Mouse (Mus musculus): ENCODE measurements around the gene Pimreg. TPM values are rescaled to one million over a fixed set of nuclear protein-coding genes. Genes with fewer than 3 reads are reported as not detected.

Pimreg gene
- total RNA-seq, 2 experiments from 2014 or later = not detected

- intact Hi-C loops (cut with DNase I) = no loop called here
- TF ChIP-seq CTCF (IDR thresholded peaks at IDR 0.05) = no peak
- DNase-seq = peak; percentile 48
- H3K27ac ChIP-seq = no peak overlapping the region
- no peak overlapping the region for H3K4me3 ChIP-seq
Observed at GRCm38 (mm10) chr11:72078647-72079046, 36.8 kb downstream of the Pimreg start.

- DNase-seq = no peak
- TF ChIP-seq CTCF (IDR thresholded peaks at IDR 0.05) = no peak
- H3K27ac ChIP-seq = peak overlapping the region; percentile 31
- H3K4me3 ChIP-seq = no peak overlapping the region
- intact Hi-C loops (cut with DNase I) = no loop called here
Observed at GRCm38 (mm10) chr11:72080461-72080860, 38.6 kb downstream of the Pimreg start.

- no peak for TF ChIP-seq CTCF (IDR thresholded peaks at IDR 0.05)
- no peak overlapping the region for H3K27ac ChIP-seq
- no peak for DNase-seq
- intact Hi-C loops (cut with DNase I) = no loop called here
- no peak overlapping the region for H3K4me3 ChIP-seq
Observed at GRCm38 (mm10) chr11:72082601-72083000, 40.8 kb downstream of the Pimreg start.

GRCm38 (mm10) chr11:72084337-72084736, 42.5 kb downstream of the Pimreg start:
- TF ChIP-seq CTCF (IDR thresholded peaks at IDR 0.05) = no peak
- intact Hi-C loops (cut with DNase I) = no loop called here
- H3K27ac ChIP-seq = no peak overlapping the region
- H3K4me3 ChIP-seq = no peak overlapping the region
- no peak for DNase-seq

- Histone ChIP-seq H3K4me3 (peak overlapping the region; percentile 28), H3K27ac (peak overlapping the region; percentile 82)
- intact Hi-C loops (cut with DNase I) = no loop called here
- peak; percentile 75 for DNase-seq
- TF ChIP-seq CTCF (IDR thresholded peaks at IDR 0.05) = no peak
Observed at GRCm38 (mm10) chr11:72086251-72087046, 44.6 kb downstream of the Pimreg start.

GRCm38 (mm10) chr11:72092390-72092789, 50.6 kb downstream of the Pimreg start:
- no peak overlapping the region for H3K27ac ChIP-seq
- no peak for TF ChIP-seq CTCF (IDR thresholded peaks at IDR 0.05)
- H3K4me3 ChIP-seq = no peak overlapping the region
- intact Hi-C loops (cut with DNase I) = loop anchor here (5.0 kb wide), 1 partner anchor 35 kb away; no protein-coding TSS in a partner anchor
- no peak for DNase-seq

DNA sequence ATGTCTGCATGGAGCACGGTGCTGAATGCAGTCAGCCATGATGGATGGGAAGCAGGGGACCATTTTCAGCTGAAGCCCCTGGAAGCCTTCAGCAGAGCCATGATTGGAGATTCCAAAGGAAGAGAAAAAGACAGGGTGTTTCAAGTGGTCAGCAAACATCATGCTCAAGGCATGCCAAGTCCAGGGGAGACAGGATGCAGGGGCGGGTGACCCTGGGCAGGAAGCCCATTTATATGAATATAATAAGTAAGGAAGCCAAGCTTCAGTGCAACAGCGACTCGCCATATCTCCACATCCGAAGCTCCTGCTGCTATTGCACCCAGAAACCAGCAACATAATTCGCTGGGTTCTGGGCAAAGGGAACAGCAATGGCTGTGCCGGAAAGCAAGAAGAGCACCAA, 52.6 kb downstream of the Pimreg start:
- intact Hi-C loops (cut with DNase I) = loop anchor here (5.0 kb wide), 1 partner anchor 33 kb away; no protein-coding TSS in a partner anchor
- no peak for DNase-seq
- Histone ChIP-seq H3K4me3 (no peak overlapping the region), H3K27ac (no peak overlapping the region)
- TF ChIP-seq CTCF (IDR thresholded peaks at IDR 0.05) = no peak

- H3K4me3 ChIP-seq = no peak overlapping the region
- no peak for TF ChIP-seq CTCF (IDR thresholded peaks at IDR 0.05)
- intact Hi-C loops (cut with DNase I) = no loop called here
- no peak for DNase-seq
- H3K27ac ChIP-seq = no peak overlapping the region
Observed at GRCm38 (mm10) chr11:72095994-72096393, 54.2 kb downstream of the Pimreg start.

Other genes with a start within 250 kb of the Pimreg start
- not detected for gene Aipl1, start 4.5 kb upstream of the Pimreg start, total RNA-seq (2021)
- gene Pitpnm3, start 93.7 kb downstream of the Pimreg start, total RNA-seq (2021) = 1 to 10 TPM; 1.7 to 2.2 TPM
- gene Gm43951, start 164.8 kb downstream of the Pimreg start, total RNA-seq (2021) = under 1 TPM; 0.20 to 0.25 TPM
- gene 4933427D14Rik, start 165.4 kb downstream of the Pimreg start, total RNA-seq (2021) = 1 to 10 TPM; 2.0 to 2.6 TPM
- gene Txndc17, start 165.5 kb downstream of the Pimreg start, total RNA-seq (2021) = 10 to 100 TPM; 29.2 to 30.4 TPM
- gene Med31, start 173.6 kb downstream of the Pimreg start, total RNA-seq (2021) = 1 to 10 TPM; 7.2 to 8.2 TPM
- not detected for gene Slc13a5, start 225.2 kb downstream of the Pimreg start, total RNA-seq (2021)